Mouse (Mus musculus): ENCODE measurements around the gene Zcwpw1. TPM values are rescaled to one million over a fixed set of nuclear protein-coding genes. Genes with fewer than 3 reads are reported as not detected.
"Not testable (repeated sequence)": the region's sequence is repeated elsewhere in the genome, so short reads cannot be mapped to it uniquely, and the experiment has no call there.

Zcwpw1 gene
- polyA plus RNA-seq, 1 experiment from 2014 or later = 3.5 TPM

DNA sequence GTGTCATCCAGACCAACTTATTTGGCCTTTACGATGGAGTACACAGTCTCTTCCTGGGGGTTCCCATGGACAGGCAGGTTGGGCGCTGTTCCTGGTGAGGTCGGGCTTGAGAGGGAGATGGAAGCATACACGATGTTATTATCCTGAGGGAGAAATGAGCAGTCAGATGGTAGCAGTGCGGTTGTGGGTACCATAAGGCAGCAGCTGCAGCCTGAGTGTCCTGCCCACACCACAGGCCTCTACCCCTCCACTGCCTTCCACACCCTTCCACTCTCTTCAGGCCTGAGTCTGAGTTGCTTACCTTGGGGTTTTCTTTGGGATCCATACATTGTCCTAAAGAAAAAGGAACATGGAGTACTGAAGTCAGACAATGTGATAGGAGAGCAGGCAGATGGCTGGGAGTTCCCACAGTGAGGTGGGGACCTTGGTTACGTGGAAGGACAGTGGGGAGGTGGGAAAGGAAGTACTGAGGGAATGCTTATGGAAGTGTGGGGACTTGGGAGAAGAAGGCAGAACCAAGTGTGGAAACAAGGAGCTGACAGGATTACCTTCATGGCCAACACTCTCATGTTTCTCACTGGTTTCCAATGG, 36.0 kb downstream of the Zcwpw1 start:
- WGBS (ENCODE audit: insufficient replicate concordance) = 65% methylated on average over 6 of the region's 6 CpGs
- no peak overlapping the region for H3K9ac ChIP-seq
- H3K4me1 ChIP-seq (replicated peaks) = no peaks in the 10 kb centered on the region
- DNase-seq = no peak
- no peaks in the 10 kb centered on the region for H3K36me3 ChIP-seq
- no peak overlapping the region for H3K27ac ChIP-seq
- ATAC-seq (ENCODE audit: low read depth) = no peak
- no peaks in the 10 kb centered on the region for H3K9me3 ChIP-seq (replicated peaks)
- no peak overlapping the region for H3K4me2 ChIP-seq
- no peak overlapping the region for H3K4me3 ChIP-seq (replicated peaks)
- no peaks in the 10 kb centered on the region for H3K27me3 ChIP-seq

DNA sequence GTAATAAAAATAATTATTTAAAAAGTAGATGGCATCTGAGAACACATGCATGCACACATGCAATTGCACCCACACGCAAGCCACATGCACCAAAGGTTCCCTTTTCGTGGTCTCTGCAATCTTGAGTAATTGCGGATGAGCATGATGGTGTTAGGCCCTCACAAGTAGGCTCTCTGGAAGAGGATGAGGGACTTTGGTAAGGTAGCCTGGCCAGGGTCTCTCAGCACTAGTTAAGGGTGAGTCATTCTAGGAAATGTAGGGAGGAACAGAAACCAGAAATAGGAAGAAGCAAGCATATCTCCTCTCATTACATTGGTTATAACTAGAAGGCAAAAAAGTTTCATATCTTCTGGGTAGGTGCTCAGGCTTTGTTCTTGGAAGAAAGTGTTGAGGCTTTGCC, 37.4 kb downstream of the Zcwpw1 start:
- WGBS (ENCODE audit: insufficient replicate concordance) = 44% methylated on average over 3 of the region's 3 CpGs
- DNase-seq = no peak
- H3K36me3 ChIP-seq = no peaks in the 10 kb centered on the region
- H3K4me3 ChIP-seq (replicated peaks) = no peak overlapping the region
- H3K27ac ChIP-seq = no peak overlapping the region
- H3K4me1 ChIP-seq (replicated peaks) = no peaks in the 10 kb centered on the region
- H3K4me2 ChIP-seq = no peak overlapping the region
- no peak overlapping the region for H3K9ac ChIP-seq
- H3K9me3 ChIP-seq (replicated peaks) = no peaks in the 10 kb centered on the region
- H3K27me3 ChIP-seq = no peaks in the 10 kb centered on the region
- no peak for ATAC-seq (ENCODE audit: low read depth)

DNA sequence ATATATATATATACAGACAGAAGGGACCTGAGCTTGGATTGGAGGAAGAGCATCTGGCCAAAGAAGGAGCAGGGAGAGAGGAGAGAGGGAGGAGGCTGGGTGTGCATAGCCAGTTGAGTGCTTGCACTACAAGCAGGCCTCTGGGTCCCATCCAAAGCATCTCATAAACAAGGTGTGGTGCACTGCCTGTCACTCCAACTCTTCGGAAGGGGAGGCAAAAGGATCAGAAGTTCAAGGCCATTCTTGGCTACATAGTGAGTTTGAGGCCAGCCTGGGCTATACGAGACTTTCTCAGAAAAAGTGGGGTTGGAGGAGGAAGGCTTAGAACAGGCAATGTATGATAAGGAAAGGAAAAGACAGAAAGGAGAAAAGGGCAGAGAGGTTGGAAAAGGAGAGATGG, 38.4 kb downstream of the Zcwpw1 start:
- ATAC-seq (ENCODE audit: low read depth) = no peak
- H3K9me3 ChIP-seq (replicated peaks) = no peaks in the 10 kb centered on the region
- H3K4me2 ChIP-seq = no peak overlapping the region
- no peak overlapping the region for H3K4me3 ChIP-seq (replicated peaks)
- no peak for DNase-seq
- no peak overlapping the region for H3K27ac ChIP-seq
- no peaks in the 10 kb centered on the region for H3K27me3 ChIP-seq
- H3K4me1 ChIP-seq (replicated peaks) = no peaks in the 10 kb centered on the region
- H3K36me3 ChIP-seq = no peaks in the 10 kb centered on the region
- 57% methylated on average over 2 of the region's 2 CpGs for WGBS (ENCODE audit: insufficient replicate concordance)
- no peak overlapping the region for H3K9ac ChIP-seq

DNA sequence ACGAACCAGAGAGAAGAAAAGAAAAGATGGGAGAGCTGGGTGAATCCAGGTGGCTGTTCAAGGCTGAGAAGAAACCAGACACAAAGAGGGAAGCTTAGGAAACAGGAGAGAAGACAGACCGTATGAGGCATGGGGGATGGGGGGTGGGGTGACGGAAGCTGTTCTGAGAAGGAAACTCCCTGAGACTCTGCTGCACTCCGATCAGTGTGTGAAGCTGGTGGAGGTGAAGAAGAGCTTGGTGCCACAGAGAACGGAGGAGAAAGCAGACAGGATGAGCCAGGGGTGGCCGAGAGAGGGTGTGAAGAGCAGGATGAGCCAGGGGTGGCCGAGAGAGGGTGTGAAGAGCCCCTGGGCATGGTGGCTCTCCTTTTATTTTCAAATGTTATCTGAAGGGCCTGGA, 38.8 kb downstream of the Zcwpw1 start:
- Histone ChIP-seq H3K4me2 (no peak overlapping the region), H3K4me3 (replicated peaks) (no peak overlapping the region), H3K27me3 (no peaks in the 10 kb centered on the region), H3K4me1 (replicated peaks) (no peaks in the 10 kb centered on the region), H3K9me3 (replicated peaks) (no peaks in the 10 kb centered on the region), H3K36me3 (no peaks in the 10 kb centered on the region), H3K27ac (no peak overlapping the region), H3K9ac (no peak overlapping the region)
- WGBS (ENCODE audit: insufficient replicate concordance) = 20% methylated on average over 7 of the region's 7 CpGs
- DNase-seq = no peak
- no peak for ATAC-seq (ENCODE audit: low read depth)

DNA sequence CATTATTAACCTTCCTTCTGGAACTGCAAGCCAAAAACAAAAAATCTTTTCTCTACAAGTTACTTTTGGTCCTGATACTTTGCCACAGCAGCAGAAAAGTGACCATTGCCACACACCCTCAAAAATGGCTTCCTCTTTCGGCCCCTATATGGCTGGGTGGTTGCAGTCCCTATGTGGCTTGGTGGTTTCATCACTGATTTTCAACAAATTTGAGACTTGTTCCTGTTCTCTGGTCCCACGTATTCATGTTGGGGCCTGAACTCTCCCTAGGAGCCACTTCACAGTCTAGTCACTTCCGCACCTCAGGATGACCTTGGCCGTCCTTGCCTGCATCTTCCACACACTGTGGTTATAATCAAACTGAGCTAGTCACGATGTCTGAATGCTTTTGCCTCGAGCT, 41.1 kb downstream of the Zcwpw1 start:
- H3K27me3 ChIP-seq = no peaks in the 10 kb centered on the region
- DNase-seq (no peak), ATAC-seq (ENCODE audit: low read depth) (no peak)
- H3K4me3 ChIP-seq (replicated peaks) = no peak overlapping the region
- no peaks in the 10 kb centered on the region for H3K4me1 ChIP-seq (replicated peaks)
- no peak overlapping the region for H3K9ac ChIP-seq
- no peaks in the 10 kb centered on the region for H3K9me3 ChIP-seq (replicated peaks)
- H3K36me3 ChIP-seq = no peaks in the 10 kb centered on the region
- H3K4me2 ChIP-seq = no peak overlapping the region
- no peak overlapping the region for H3K27ac ChIP-seq
- 51% methylated on average over 6 of the region's 6 CpGs for WGBS (ENCODE audit: insufficient replicate concordance)

DNA sequence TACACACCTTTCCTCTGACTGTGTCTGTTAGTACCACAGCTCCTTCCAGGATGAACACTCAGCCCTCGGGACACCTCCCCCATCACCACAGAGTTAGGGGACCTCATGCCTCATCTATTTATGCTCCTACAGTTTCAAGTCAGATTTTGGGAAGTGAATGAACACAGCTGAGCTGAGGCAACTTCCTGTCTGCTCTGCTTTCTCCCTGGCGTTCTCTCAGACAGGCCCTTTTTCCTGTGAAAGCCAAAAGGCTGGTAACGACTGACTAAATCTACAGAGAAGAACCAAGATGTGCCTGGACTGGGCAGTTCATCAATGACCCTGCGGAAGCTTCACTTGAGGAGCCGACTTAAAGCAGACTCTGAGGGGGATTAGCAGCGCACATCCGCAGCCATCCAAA, 42.6 kb downstream of the Zcwpw1 start:
- ATAC-seq (ENCODE audit: low read depth) = no peak
- Histone ChIP-seq H3K36me3 (no peaks in the 10 kb centered on the region), H3K4me1 (replicated peaks) (no peaks in the 10 kb centered on the region), H3K4me3 (replicated peaks) (no peak overlapping the region), H3K9me3 (replicated peaks) (no peaks in the 10 kb centered on the region), H3K27ac (0 out of 2 replicates have a peak overlapping the region, but pooled peaks have one; percentile 53), H3K9ac (no peak overlapping the region), H3K27me3 (no peaks in the 10 kb centered on the region), H3K4me2 (no peak overlapping the region)
- 43% methylated on average over 7 of the region's 7 CpGs for WGBS (ENCODE audit: insufficient replicate concordance)
- no peak for DNase-seq

DNA sequence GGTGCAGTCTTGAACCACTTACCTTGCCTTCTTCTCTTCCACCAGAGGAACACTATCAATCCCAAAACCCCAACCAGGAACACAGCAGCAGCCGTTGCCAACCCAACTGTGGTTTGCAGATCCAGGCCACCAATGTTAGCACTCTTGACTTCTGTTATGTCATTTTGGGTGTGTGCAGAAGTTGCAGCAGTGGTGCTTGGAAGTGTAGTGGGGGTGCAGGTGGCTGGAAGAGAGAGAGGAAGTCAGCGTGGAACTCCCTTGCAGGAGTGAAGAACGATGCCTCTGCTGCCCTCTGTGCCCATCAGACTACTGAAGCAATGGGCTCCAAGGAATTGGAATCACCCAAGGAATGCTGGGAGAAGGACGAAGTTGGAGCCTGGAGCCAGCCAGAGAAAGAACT, 43.5 kb downstream of the Zcwpw1 start:
- no peaks in the 10 kb centered on the region for H3K9me3 ChIP-seq (replicated peaks)
- no peak overlapping the region for H3K4me2 ChIP-seq
- H3K27me3 ChIP-seq = no peaks in the 10 kb centered on the region
- no peaks in the 10 kb centered on the region for H3K36me3 ChIP-seq
- DNase-seq (no peak), ATAC-seq (ENCODE audit: low read depth) (no peak)
- WGBS (ENCODE audit: insufficient replicate concordance) = 39% methylated on average over 4 of the region's 4 CpGs
- no peaks in the 10 kb centered on the region for H3K4me1 ChIP-seq (replicated peaks)
- no peak overlapping the region for H3K4me3 ChIP-seq (replicated peaks)
- H3K27ac ChIP-seq = no peak overlapping the region
- H3K9ac ChIP-seq = no peak overlapping the region

DNA sequence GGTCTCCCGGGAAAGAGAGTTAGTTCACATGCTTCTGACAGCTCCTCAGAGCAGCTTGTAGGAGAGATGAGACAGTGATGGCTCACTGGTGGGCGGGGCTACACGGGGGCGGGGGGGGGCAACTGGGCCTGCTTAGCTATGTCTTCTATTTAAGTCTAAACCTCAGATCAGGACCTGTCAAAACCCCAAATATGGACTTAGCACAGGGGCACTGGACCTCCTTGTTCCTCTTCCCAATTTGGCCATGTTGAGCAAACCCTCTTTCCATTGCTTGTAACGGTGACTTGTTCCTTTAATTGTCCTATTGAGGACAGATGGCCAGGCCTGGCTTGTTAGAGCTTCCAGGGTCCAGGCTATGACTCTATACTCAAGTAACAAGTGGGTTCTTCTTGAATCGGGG, 43.9 kb downstream of the Zcwpw1 start:
- Histone ChIP-seq H3K4me2 (no peak overlapping the region), H3K4me1 (replicated peaks) (no peaks in the 10 kb centered on the region), H3K4me3 (replicated peaks) (no peak overlapping the region), H3K36me3 (no peaks in the 10 kb centered on the region), H3K9me3 (replicated peaks) (no peaks in the 10 kb centered on the region), H3K9ac (no peak overlapping the region), H3K27me3 (no peaks in the 10 kb centered on the region), H3K27ac (no peak overlapping the region)
- ATAC-seq (ENCODE audit: low read depth) (no peak), DNase-seq (no peak)
- WGBS (ENCODE audit: insufficient replicate concordance) = 28% methylated on average over 6 of the region's 6 CpGs

DNA sequence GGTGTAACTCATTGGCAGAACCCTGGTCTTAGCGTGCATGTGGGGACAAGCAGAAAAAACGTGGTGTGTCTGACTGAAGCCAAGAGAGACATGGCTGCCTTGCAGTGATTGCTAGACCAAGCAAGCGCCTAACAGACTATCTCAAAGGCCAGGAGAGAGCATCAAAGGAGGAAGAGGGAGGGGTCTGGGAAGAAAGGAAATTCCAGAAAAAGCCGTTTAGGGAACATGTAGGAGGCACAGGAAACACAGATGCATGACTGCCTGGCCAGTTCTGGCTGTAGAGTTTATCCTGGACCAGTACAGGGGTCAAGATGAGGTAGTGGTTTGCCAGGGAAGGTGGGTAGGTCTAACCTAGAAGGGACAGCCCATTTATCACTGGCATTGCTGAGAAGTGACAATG, 45.9 kb downstream of the Zcwpw1 start:
- ATAC-seq (ENCODE audit: low read depth) (no peak), DNase-seq (no peak)
- no peak overlapping the region for H3K4me2 ChIP-seq
- H3K27ac ChIP-seq = no peak overlapping the region
- no peaks in the 10 kb centered on the region for H3K9me3 ChIP-seq (replicated peaks)
- no peaks in the 10 kb centered on the region for H3K27me3 ChIP-seq
- WGBS (ENCODE audit: insufficient replicate concordance) = 43% methylated on average over 4 of the region's 4 CpGs
- H3K36me3 ChIP-seq = no peaks in the 10 kb centered on the region
- no peaks in the 10 kb centered on the region for H3K4me1 ChIP-seq (replicated peaks)
- no peak overlapping the region for H3K4me3 ChIP-seq (replicated peaks)
- H3K9ac ChIP-seq = no peak overlapping the region

DNA sequence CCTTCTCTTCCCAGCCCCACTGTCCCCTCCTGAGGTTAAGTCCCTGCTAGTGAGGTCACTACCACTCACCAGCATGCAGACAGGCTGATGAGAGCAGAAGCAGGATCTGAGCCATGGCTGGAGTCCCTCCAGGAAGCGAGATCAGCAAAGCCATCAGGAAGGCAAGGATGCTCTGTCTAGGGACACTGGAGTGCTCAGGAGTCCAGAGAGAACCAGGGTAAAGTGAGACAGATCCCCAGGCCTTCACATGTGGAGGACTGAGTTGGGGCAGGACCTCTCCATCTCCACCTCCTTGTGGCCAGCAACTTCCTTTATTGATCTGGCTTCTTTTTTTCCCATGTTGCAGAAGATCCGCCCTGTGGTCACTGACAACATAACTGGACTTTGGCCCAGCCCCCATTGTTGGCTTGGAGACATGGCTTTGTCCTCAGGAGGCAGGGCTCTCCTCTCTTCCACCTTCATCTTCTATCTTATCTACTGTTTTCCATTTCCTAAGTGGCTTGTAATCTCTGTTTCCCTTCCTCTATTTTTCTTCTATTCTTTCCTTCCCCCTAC, 48.4 kb downstream of the Zcwpw1 start, which contains the start of gene Pilra:
Gene Pilra (minus strand): TSS at position 316 of the 555 bp plus-strand sequence.
- not testable (repeated sequence) for H3K9me3 ChIP-seq (replicated peaks); H3K4me1 ChIP-seq (replicated peaks); ATAC-seq (ENCODE audit: low read depth); H3K27ac ChIP-seq; H3K9ac ChIP-seq; H3K27me3 ChIP-seq; DNase-seq; H3K4me3 ChIP-seq (replicated peaks); H3K36me3 ChIP-seq; H3K4me2 ChIP-seq
- WGBS (ENCODE audit: insufficient replicate concordance) = 18% methylated on average over 2 of the region's 2 CpGs

DNA sequence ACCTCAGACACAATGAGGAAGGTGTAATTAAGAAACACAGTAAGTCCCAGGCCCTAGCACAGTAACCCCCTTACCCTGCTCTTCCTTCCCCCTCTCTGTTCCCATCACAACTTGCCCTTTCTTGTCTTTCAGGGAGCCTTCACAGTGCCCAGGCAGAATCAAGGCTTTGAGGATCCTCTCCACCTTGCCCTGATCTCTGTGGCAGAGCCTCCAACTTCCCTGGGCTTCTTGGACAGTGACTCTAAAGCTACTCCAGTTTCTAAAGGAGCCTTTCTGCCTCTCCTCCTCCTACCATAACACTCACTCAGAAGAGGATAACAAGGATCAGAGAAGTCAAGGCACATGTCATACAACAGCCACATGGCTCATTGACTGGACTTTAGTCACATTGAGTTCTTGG, 49.0 kb downstream of the Zcwpw1 start:
- no peak for ATAC-seq (ENCODE audit: low read depth)
- no peaks in the 10 kb centered on the region for H3K4me1 ChIP-seq (replicated peaks)
- H3K4me3 ChIP-seq (replicated peaks) = no peak overlapping the region
- H3K9me3 ChIP-seq (replicated peaks) = no peaks in the 10 kb centered on the region
- H3K9ac ChIP-seq = no peak overlapping the region
- no peaks in the 10 kb centered on the region for H3K36me3 ChIP-seq
- H3K27me3 ChIP-seq = no peaks in the 10 kb centered on the region
- DNase-seq = no peak
- no peak overlapping the region for H3K4me2 ChIP-seq
- no peak overlapping the region for H3K27ac ChIP-seq

DNA sequence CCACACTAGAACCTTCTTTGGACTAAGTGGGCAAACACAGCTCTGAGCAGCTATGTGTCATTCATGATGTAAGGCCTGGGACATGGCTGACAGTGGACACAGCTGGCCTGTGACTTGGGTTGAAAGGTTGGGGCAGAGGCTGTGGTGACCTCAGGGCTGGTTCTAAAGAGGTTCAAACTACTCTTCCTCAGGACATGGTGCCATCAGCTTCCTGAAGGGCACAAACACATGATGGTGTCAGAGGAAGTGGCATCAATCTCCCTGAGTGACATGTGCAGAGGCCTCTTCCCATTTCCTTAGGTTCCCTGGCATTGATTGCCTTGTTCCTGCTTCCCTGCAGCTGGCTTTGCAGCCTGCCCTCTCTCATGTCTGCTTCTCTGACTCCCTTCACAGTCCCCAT, 49.5 kb downstream of the Zcwpw1 start:
- ATAC-seq (ENCODE audit: low read depth); H3K9me3 ChIP-seq (replicated peaks); H3K9ac ChIP-seq; H3K4me1 ChIP-seq (replicated peaks); H3K27ac ChIP-seq; DNase-seq; H3K4me2 ChIP-seq; H3K36me3 ChIP-seq; H3K27me3 ChIP-seq; H3K4me3 ChIP-seq (replicated peaks): not testable (repeated sequence)

Measured in liver, embryonic 13.5 days (tissue).